Mouse (Mus musculus): ENCODE measurements at regions not wholly inside any gene's neighbourhood (a gene's known extent, or its start where the extent isn't known, plus 50 kb on each side); places are given as distances from the start of the nearest gene placed in this dataset.
A peak's percentile ranks its signal among the peaks of the same experiment; 100 is the strongest.

DNA sequence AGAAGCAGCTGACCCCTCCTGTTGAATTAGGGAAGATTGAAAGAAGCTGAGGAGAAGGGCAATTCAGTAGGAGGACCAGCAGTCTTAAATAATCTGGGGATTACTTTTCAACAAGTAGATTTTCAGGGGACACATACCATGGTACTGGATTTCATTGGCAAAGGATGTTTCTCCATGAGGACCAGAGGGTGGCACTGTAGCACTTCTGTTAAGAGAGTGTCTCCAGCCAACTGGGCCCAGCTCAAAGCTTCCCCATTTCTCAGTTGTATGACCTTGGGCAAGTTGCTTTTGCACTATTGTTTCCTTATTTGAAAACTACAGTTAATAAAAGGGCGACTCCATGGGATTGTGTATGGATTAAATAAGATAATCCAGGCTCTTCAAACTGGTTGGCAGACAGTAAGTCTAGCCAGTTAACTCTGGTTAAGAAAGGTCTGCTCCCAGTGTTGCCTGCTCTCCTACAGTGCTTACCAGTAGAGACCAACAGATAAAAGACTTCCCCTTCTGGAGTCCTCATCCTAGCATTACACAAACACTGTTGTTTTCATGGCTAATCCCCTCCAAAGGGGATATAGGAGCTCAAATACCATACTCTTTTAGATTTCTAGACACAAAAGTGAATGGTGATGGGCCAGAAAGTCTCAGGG lies 259.9 kb downstream of the Stim2 start:
- peak in 1 of 2 experiments; percentile 43 for DNase-seq

GRCm38 (mm10) chr5:54264867-54265434 lies 266.7 kb downstream of the Stim2 start:
- DNase-seq = peak in 1 of 2 experiments; percentile 2

DNA sequence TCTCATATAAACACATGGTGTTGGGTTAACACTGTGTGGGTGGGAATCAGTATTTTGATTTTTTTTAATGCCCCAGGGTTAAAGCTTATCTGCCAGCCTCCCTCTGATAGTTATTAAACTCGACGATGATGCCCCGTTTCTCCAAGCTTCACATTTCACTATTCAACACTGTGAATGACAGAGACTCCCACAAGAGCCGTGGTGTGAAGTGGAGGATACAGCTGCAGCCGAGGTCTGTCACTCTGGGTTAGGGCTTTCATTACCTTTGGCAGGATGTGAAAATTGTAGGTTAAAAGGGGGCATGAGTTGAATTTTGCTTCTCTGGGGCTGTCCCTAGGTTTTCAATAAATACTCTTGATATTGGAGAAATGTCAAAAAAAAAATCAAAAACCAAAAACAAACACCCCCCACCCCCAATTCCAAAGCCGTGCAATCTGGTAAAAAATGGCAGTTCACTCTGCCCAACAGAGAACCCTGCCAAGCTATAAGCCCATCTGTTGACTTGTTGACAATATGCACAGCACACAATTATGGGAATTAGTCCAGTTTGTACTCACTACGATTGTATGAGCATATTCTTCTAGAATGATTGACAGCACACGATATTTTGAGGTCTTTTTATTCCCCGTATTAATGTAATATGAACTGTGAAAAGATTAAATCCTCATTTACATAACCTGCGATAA lies 269.7 kb downstream of the Stim2 start:
- DNase-seq = no peak

DNA sequence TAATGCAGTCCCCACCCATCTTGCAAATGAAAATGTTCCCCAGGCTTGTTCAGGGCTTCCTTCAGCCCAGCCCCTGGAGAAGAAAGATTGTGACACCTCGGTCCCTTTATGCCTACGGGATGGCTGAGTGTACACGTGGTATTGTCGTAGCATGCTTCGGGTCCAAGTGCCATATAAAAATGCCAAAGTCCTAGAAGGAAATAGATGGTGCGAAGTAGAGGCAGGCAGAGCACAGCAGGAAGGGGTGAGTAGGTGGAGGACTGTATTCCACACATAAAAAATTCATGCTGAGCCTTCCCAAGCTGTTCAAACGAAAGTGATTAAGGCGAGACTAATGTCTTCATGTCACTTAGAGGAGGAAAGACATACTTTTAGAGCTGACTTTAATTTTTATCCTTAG lies 281.1 kb downstream of the Stim2 start:
- no peak for DNase-seq

DNA sequence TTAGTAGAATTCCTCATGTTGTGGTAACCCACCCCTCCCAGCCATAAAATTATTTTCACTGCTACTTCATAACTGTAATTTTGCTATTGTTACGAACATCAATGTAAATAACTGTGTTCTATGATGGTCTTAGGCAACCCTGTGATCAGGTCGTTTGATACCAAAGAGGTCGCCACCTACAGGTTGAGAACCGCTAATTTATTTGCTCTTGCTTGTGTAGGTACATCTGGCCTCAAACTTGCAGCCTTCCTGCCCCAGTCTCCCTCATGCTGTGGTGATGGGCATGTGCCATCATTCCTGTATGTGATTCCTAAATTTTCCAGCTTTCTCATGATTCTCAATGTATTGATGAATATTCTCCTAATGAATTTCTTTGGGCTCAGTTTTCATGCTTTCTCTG lies 282.4 kb downstream of the Stim2 start:
- peak in 1 of 2 experiments; percentile 8 for DNase-seq

- DNase-seq = peak in 1 of 2 experiments; percentile 19
Measured at GRCm38 (mm10) chr5:54281121-54281520, 282.8 kb downstream of the Stim2 start.

- peak; percentile 26 to 42 for DNase-seq
Measured at GRCm38 (mm10) chr5:54290372-54291080, 292.2 kb downstream of the Stim2 start.

DNA sequence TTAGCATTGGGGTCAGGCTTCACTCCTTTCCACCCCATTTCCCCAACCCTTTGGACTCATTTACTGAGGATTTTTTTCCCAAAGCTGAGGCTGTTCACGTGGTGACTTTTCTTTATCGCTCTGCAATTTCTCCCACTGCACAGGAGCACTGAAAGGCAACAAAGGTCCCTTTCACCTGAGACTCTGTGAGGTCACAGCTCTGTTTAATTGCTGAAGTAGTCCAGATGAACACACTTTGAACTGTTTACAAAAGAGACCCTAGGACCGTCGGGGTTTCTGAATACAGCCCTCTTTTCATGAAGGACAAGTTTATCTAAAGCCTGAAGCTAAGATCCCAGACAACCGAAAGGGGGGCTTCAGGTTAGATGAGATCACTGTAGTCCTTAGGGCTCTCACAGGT lies 293.6 kb downstream of the Stim2 start:
- no peak for DNase-seq

- DNase-seq = no peak
Measured at GRCm38 (mm10) chr5:54313660-54314279, 315.5 kb downstream of the Stim2 start.

DNA sequence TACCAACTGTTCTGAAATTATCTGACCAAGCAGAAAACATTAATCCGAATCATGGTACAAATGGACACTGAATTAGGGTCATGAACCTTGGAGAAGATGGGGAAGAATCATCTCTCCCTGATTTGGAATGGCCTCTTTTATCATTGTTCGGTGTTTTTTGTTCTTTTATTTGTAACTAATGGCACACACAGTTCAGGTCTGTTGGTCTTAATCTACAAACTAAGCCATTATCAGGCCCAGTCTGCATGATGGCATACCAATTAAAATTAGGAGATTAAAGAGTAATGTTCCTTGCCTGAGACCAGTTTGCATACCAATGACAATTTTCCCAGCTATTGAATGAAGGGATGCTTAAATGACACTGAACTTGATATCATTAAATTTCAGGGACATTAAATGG lies 332.1 kb downstream of the Stim2 start:
- DNase-seq = no peak

GRCm38 (mm10) chr5:54342976-54343375 lies 344.7 kb downstream of the Stim2 start:
- no peak for DNase-seq

DNA sequence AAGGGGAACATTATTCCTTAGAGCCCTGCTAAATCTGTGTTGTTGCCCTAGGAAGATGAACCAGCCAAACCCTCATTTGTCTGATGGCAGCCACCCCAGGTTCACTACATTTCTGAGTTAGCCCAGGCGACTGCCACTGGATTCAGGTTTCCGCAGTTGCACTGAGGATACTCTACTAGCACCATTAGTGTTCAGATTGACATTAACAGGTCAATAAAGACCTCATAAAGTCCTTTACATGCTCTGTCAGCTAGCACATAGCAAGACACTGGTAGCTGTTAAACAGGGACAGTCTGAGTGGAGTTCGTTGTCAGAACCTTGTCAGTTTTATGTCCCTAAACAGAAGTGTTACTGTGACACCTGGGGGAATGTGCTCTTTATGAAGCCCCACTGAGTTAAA lies 345.1 kb downstream of the Stim2 start:
- no peak for DNase-seq

DNA sequence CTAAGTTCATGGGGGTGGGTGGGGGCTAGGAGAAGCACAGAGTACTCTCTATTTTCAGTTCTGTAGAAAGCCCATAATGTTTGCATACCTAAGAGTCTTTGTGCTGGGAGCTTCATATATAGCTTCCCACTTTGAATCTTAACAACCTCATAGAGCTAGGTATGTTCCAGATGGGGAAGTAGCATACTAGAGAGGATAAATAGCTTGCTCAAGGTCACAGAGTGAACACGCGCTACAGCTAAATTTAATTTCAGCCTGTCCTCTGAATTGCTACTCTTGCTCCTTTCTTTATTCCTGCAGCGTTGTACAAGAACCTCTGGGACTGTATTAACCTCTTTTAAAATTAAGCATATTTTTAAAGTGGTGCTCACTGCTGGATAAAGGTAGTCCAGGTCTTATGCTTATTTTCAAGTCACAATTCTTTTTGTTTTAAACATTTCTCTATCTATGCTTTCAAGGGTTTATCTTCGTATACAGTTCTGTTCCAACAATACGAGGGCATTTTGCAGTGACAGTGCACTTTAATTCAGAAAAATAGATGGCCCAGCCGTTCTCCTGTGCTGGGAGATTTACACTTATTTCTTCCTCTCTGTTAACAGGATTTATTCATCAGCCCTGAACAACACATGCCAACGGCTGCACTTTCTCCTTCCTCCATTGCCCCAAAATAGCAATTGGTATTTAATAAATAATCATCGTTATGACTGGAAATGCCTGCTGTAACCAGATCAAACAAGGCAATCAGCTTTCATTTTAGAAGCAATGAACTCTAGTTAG lies 350.7 kb downstream of the Stim2 start:
- no peak for DNase-seq

- DNase-seq = no peak
Measured at GRCm38 (mm10) chr5:54349775-54350332, 351.6 kb downstream of the Stim2 start.

GRCm38 (mm10) chr5:54356105-54356504 lies 357.8 kb downstream of the Stim2 start:
- DNase-seq = no peak

DNA sequence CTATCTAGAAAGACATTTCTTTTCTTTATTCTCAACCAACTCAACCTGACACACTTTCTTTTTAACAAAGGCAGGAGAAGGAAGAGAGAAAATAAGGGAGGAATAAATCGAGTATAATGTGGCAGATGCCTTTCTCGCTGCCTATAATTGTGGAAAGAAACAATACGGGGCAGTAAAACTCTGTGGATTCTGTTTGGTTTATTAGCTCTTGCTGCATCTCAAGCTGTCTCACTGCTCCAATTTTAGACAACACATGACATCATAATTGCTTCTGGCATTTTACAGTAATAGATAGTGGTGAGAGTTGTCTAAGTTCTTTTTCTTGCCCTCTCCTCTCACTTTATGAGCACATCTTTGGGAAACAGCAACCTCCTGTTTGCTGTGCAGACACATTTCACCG lies 359.2 kb downstream of the Stim2 start:
- DNase-seq = no peak

DNA sequence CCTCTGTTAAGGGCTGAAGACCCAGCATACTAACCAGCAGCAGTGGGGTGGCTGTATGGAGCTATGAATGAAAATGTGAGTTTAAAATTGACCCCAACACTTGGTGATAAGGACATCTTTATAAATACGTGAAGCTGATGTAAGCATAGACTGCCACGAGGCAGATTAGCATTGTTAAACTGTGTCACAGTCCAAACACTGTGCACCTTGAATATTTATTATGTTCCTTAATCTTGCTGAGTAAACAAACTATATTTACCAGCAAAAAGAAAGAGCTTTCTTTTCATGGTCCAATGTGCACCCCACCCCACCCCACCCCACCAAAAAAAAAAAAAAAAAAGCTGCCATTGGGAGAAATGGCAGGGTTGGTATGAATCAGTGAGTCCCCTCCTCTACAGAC lies 359.9 kb downstream of the Stim2 start:
- no peak for DNase-seq

Measured in kidney, postnatal 25 days (tissue).